Mouse (Mus musculus): ENCODE results near the gene Dusp6. TPM values are rescaled to one million over a fixed set of nuclear protein-coding genes. Genes with fewer than 3 reads are reported as not detected.

Gene Dusp6
- total RNA-seq (2023): 269 and 314 TPM in 2 replicates

DNA sequence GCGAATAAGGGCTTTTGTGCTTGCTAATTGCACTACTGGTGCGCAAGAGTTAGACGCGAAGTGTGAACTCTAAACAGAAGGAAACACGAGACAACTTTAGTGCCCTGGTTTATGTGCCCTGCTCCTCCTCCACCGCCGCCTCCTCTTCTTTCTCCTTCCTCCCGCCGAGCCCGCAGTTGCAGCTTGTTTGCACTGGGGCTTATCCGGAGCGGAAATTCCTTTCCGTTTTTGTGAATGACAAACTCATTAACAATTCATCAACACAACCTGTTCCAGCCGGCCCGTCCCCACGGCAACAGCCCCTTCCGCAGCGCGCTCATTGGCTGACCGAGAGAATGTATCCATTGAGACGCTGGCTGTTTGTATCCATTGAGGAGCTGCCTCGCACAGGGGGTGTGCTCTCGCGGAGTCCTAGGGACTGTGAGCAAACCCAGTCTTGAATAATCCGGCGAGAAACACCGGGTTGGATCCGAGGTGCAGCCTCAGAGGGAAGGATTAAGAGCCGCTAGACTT lies at the start of gene Dusp6:
Gene Dusp6, plus strand, starts transcription at position 365 of the 513 bp plus-strand sequence.

Other genes starting within 250 kb of the Dusp6 start
- gene Poc1b, start 156.2 kb upstream of the Dusp6 start, total RNA-seq (2023): 8.5 and 11.1 TPM in 2 replicates
- 7.9 and 10.5 TPM in 2 replicates for gene Galnt4, start 155.1 kb upstream of the Dusp6 start, total RNA-seq (2023)
- not detected in 2 replicates for gene Phxr2, start 136.9 kb upstream of the Dusp6 start, total RNA-seq (2023)